Mouse (Mus musculus): Measurements from ENCODE around the gene Hes1. TPM values are rescaled to one million over a fixed set of nuclear protein-coding genes. Genes with fewer than 3 reads are reported as not detected.
A peak's percentile ranks its signal among the peaks of the same experiment; 100 is the strongest.
"Not testable (repeated sequence)": the region's sequence is repeated elsewhere in the genome, so short reads cannot be mapped to it uniquely, and the experiment has no call there.

Hes1 gene
- total RNA-seq, 4 experiments from 2014 or later, result 25.2 to 38.7 (median 32.2) TPM

DNA sequence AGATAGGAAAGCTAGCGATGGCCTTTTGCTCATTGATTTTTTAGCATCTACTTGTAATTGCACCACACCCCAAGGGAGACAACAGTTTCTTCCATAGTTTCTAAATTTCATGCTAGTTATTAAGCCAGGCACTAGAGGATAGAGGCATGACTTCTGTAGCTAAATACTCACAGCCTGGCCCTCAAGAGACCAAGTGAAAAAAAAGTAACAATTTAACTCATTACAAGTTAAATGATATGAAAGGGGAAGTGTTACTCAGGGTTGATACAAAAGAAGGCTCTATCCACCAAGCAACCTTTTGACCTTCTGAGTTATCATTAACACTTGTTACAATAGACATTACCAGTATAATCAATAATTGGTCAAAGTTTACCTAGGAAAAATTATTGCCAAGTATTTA lies 9.1 kb downstream of the Hes1 start:
- DNase-seq, result no peak

DNA sequence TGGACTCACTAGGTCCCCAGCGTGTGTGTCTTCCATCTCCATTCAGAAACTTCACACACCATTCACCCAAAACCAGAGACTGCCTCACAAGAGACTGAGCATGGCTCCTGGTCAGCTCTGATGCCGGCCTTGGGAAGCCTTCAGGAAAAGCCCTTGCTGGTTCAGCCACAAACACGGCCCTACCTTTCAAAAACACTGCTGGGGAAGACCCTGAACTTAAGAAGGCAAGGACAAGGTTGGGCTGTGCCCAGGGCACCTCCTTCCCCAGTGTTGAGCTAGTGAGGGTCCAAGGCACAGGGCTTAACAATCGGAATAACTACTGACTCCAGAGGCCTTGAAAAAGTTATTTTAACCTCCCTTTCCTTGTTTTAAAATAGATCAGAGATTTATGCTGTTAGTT lies 17.3 kb downstream of the Hes1 start:
- peak; percentile 62 for DNase-seq

DNA sequence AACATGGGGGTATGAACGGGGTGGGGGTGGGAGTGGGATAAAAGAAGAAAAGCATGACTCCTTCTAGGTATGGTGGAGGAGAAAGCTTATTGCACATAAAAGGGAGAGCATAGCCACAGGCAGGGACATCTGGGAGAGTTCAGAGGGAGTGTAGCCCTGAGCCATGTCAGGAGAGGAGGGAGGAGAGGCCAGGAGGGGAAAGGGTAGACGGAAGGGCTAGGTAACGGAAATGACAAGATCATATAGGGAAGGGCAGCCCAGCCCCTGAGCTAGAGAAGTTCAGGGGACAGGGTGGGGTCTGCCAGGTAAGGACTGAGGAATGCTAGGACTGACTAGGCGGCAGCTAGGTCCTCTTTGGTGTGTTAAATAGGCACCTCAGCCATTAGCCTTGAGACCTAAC lies 17.8 kb downstream of the Hes1 start:
- no peak for DNase-seq

DNA sequence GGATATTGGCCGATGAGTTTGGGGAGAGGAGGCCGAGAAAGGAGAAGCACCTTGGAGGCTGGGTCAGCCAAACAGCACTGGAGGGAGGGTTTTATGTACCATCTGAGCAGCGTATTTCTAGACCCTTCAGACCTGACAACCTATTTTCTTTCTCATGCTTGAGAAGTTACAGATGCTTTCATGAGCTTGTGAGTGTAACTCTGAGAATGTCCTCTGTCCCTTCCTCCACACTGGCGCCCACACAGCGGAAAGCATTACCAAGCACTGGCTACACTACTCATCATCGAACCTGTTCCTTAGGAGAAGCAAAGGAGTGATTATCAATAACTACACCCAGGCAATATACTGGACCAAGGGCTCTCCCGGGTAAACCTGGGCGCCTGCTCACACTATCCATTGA lies 18.8 kb downstream of the Hes1 start:
- DNase-seq, result no peak

DNA sequence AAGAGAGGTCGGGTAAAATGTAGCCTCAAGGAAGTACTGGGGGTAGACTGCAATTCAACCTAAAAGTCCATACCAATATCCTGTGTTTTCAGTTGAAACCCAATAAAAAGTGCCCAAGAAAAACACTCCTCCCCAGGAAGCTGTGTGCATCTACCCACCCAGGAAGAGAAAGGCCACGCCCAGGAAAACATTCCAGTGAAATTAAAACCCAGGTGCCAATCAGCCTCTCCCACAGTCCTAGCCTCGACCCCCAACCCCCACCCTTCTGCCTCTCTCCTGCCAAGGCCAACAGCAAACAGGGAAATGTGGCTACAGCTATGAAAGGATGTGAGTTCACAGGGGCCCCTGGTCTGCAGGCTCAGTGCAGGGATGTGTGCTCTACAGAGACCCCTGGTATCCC lies 19.4 kb downstream of the Hes1 start:
- no peak for DNase-seq

DNA sequence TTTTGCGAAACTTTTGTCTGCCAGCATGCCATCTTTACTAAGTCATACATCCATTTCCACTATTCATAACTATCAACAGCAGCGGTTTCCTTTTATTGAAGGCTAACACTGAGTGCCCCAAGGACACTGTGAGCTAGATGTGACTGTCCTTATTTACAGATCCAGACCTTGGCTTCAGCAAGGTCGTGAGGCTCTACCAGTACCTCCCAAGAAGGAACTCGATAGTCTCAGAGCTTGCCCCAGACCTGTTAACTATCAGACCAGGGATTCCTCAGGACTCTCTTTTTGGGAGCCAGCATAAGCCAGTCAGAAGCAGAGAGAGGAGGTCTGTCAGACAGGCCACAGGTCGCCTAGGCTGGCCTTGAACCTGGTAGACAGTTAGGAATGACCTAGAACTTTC lies 24.5 kb downstream of the Hes1 start:
- peak; percentile 55 for DNase-seq

DNA sequence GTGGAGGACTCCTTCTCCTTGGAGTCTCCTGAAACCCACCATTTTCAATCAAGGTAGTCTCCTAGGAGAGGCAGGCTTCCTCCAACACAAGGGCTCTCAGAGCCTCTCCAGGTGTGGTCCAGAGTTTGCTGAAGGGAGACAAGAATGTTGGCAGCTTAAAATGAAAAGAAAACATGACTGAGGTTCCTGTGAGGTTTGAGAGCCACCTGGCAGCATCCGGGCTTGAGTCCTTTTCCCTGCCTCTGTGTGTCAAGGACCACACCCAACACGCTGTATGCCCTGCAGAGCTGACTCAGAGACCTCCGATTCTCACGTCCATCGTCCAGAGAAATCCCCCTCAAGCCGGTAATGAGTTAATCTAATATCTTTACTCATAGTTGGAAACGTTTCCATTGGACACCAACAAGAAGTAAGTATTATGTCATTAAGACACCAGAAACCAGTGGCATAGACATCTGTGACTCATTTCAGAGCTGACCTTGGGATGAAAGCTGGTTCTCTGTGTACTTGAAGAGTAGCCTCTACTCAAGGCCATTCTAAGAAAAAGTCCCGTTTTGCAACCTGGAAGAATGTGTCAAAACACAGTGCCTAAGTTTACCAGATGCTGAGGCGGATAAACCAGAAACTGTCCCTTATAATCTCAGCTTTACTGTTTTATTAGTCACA lies 26.1 kb downstream of the Hes1 start:
- DNase-seq, result peak; percentile 80

DNA sequence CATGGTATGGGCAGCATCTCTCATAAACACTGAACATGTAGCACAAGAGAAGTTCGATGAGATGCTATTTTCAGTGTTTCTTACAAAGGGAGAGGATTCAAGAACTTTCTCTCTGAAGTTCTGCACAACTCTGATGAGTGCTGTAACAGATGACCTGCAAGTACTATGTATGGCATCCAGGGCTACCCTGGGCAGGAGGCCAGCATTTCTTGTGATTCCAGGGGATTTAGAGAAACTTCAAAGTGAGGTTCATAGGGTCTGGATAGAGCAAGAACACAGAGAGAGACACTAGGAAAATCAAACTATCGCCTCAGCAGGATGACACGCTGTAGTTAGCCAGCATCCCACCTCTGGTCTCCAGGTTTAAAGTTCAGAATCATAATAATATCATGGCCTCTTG lies 31.9 kb downstream of the Hes1 start:
- DNase-seq, result no peak

DNA sequence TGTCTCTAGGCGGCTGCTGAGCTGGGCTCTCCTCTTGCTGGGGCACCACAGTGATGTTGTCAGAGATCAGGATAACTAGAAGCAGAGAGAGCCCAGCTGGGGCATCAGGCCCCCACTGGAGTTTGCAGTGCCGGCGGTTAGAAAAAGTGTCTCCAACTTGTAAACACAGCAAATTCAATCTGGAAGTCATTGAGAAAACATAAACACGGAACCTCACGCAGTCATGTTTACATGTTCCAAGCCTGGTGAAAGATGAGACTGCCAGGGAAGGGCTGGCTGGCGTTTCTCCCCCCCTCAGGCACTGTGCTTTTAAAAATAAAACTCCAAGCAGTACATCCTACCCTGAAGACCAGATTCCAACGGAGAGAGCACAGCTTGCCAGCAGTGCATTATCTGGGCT lies 32.3 kb downstream of the Hes1 start:
- no peak for DNase-seq

DNA sequence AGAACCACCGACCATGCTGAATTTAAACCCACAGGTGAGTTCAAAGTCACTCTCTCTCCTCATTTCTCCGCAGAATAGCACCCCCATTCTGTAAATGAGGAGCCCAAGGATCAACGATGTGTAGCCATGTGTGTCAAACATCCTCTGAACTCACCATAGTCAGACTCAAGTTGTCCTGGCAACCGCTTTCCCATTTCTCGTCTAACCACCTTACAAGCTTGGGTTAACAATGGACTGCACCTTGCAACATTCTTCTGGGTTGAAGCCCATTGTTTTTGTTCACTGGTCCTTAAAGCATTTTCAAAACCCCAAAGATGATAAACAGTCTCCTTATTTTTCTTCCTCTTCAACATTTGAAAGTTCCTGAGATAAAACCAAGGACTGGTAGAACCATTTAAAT lies 34.9 kb downstream of the Hes1 start:
- no peak for DNase-seq

DNA sequence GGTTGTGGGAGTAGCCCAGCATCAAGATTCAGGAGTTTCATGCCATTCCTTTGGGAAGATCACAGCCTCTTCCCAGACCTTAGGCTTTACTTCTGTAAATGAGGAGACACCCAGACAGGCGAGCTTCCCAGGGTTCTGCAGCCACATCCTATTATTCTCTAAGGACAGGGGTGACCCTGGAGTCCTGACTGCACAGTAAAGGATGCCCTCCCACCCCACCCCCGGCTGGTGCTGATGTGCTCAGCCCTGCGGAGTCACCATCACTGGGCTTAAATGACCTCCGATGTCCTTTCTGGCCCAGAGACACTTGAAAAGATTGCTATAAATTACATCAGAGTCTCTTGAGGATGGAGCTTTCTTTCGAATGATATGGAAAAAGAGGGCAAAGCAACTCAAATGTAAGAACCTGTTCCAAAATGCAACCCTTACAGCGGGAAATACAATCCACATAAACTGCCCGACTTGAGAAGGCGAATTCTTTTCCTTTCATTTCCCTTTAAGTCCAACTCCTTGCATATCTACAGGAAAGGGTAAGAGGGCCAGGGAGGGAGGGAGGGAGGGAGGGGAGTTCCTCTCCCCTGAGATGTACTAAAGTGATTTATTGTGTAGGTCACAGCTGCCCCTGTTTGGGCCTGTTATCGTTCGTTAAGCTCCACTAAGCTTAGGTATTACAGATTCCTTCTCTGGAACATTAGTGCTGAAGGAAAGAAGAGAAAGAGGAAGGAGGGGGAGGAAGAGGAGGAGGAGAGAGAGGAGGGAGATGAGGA lies 38.1 kb downstream of the Hes1 start:
- no peak for DNase-seq

DNA sequence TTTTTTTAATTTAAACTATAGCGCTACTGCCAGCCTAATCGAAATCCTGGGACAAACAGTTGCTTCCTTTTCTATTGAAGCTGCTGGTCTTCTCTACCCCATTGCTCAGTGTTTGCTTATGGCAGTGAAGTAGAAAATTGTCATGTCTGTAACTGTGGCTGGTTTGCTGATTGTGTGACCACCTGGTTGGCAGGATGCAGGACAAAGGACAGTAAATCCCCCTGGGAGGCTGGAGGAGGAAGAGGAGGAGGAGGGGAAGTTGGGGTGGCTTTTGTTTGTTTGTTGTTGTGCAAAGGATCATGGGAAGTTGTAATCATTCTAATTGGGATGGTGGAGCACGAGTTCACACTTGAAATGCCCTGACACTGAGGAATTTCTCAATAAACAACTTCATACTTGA lies 38.8 kb downstream of the Hes1 start:
- no peak for DNase-seq

DNA sequence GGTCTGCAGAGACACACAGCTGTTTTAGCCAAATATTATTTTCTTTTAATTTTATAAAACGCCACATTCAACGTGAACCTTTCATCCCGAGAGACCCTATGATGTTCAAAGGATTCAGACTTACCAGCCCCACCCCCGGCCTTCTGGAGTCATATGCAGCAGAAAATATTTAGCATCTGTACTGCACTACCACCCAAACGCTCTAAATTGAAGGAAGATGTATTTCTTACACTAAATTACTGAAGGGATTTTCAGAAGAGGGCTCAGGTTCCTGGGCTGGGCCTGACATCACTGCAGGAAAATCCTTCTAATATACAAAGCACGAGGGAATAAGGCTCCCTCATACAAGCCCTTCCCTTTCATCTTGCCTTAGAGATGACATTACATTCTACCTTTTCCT lies 39.3 kb downstream of the Hes1 start:
- no peak for DNase-seq

DNA sequence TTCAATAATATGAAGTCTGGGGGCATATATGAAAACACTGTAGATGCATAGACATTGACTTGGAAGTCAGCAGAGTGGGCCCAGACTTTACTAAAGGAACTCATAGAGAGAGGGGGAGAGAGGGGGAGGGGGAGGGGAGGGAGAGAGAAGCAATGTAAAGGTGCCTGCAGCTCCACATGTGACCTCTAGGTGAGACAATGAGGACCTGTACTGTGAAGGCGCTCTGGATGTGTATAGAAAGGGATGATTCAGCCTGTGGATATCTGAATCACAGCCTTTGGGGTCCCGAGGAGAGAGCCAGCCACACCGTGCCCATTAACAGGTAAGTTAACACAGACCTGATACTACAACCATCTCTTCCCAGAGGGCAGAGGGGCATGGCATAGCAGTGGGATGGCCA lies 40.2 kb downstream of the Hes1 start:
- no peak for DNase-seq

DNA sequence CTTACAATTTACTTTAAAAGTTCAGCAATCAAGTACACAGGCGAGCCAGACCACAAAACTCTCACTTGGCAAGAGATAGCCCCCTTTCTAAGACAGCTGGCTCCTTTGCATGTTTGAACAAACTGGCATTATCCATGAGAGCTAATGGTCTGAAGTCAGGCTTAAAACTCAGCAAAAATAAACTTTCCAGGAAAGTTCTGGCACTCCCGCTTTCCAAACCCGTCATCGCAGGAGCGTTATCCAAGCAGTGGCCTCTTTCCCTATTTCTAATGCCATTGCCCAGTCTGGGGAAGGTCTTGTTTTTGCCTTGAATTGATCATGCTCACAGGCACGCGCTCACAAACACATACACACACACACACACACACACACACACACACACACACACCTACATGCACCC lies 41.3 kb downstream of the Hes1 start:
- no peak for DNase-seq

DNA sequence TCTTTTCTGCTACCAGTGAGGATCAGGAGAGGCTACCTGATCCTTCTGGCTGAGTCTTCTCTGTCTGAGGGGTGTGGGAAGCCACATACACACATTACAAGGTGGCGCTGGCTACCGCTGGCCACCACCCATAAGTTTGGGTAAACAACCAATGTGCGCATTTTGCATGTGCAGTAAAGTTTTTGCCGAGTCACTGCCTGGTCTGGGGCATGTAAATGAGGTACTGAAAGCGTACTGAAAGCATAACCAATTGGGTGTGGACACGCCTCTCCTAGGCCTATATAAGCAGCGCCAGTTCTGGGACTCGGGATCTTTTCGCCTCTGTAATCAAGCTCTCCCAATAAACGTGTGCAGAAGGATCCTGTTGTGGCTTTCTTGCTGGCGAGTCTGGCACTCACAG lies 44.0 kb downstream of the Hes1 start:
- not testable (repeated sequence) for DNase-seq

DNA sequence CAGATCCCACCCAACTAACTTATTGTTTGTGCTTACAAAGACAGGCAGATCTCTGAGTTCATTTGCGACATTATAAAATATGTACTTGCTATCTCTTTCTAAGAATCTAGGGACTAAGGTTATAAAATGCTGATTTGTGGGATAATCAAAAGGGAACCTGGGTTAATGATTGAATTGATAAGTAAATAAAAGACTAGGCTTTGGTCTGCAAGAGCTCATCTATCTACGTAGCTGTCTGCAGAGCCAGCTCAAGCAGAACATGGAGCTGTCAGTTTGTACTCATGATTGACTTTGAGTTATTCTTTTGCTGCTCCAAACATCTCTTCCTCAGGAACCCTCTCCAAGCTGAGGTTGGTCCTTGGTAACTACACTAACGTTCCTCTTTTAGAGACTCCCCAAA lies 46.3 kb downstream of the Hes1 start:
- no peak for DNase-seq

DNA sequence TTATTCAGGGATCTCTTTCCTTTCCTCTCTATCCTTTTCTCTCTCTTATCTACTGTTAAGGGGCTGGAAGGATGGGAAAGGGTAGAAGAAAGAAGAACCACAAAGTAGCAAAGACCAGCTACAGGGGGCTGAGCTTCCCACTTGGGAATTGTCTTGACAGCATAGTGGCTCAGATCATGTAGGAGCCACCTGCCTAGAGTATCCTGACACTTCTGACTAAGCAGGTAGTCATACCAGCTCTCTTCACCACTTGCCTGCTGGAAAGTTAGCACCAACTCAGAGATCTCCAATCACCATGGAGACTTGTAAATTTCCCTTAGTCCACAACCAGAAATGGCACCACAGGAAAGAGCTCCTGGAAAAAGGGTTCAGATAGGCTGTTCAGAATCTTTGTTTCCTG lies 46.9 kb downstream of the Hes1 start:
- DNase-seq, result no peak

DNA sequence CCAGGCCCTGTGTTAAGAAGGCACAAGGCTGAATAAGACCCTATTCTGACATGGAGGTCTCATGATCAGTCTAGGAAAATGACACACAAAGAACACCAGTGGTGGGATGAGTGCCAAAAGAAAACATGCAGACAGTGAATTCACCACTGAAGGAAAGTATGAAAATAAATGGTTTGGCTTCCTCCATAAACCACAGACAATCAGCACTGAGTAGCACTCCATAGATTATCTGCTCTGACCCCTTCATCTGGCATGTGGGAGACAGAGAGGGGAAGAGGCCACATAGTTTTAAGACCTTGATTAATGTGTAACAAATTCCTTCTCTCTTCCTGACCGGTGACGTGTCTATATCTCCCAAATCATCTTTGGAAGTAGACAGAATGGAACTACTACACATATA lies 47.4 kb downstream of the Hes1 start:
- DNase-seq, result no peak

DNA sequence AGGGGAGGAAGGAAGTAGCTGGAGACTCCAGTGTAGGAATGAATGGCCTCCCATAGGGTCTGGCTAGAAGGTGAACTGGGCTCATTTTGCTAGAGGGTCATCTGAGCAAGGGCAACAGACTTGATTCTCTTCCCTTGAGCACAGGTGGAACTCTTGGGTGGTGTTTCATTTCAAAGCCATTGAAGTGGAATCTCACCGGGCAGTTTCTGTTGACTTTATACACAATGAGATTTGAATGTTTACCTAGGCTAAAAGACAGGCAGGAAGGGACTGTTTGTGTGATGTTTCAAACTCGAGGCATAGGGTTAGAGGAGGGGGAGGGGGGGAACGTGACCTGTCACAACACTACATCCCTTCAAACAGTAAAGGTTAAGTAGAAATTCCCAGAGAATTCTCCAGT lies 49.0 kb downstream of the Hes1 start:
- DNase-seq, result no peak

DNA sequence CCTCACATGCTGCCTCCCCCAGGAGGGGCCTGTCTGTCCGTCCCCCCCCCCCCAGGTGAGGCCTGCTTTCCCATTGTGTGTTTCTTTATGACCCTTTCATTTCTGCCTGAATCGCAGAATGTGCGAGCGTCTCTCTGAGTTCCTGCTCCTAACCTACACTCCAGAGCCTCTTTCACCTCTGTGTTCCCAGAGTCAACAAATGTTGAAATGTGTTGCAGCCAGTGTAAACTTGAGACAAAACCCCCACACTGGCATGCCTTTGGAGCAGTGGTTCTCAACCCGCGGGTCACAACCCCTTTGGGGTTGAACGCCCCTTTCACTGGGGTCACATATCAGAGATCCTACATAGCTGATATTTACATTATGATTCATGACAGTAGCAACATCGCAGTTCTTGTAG lies 49.6 kb downstream of the Hes1 start:
- no peak for DNase-seq

DNA sequence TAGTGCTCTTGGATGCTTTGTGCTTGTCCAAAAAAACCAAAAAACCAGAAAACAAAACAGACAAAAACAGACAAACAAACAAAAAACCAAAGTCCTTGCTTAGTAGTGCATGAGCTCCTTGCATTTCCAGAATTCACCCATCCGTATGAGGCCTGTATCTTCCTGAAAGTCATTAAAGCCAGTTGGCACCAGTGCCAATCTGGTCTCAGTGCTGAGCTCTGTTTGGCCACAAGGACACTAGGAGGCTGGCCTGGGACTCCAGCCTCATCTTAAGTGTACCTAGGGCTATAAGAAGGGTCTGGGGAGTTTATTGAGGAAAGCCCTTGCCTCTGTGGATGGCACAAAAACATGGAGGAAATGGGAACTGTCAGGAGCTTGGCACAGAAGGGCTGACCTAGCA lies 50.3 kb downstream of the Hes1 start:
- DNase-seq, result no peak
